Mouse (Mus musculus) liver, adult 2 months (tissue): ENCODE measurements at regions not wholly inside any gene's neighbourhood (a gene's known extent, or its start where the extent isn't known, plus 50 kb on each side); places are given as distances from the start of the nearest gene placed in this dataset.

Experiments
- CTCF ChIP-seq: fragments of 200-500 bp; IDR thresholded peaks from 2 replicates; pipeline ENCODE4 v1.5.1; 2011; ENCODE audit warnings: low read depth, low read length, control low read depth
- POLR2A ChIP-seq: fragments of 200-500 bp; IDR thresholded peaks from 2 replicates; pipeline ENCODE4 v1.6.1; 2011; ENCODE audit warnings: low read length, control low read depth; ENCODE audit not compliant: insufficient read depth; ENCODE audit errors: extremely low read depth

- TF ChIP-seq CTCF, result no peak
- no peak for TF ChIP-seq POLR2A
Measured at GRCm38 (mm10) chr13:80729202-80729601, 154.0 kb upstream of the Arrdc3 start.
